Mouse (Mus musculus) hindbrain, embryonic 15.5 days (tissue): ENCODE data around the gene Prr15. TPM values are rescaled to one million over a fixed set of nuclear protein-coding genes. Genes with fewer than 3 reads are reported as not detected.

Source experiments
- ATAC-seq: fragments of 200-750 bp; cut with Nextera tagmentation; 2 replicates; pipeline ENCODE4 v1.8.0; 2017; ENCODE audit warnings: low read depth, moderate number of reproducible peaks, moderate TSS enrichment; ENCODE audit not compliant: low FRiP score
- H3K27ac ChIP-seq: fragments of 300-500 bp; sonication (generic); replicated peaks from 2 replicates; pipeline ENCODE4 v1.5.1; 2015; ENCODE audit warnings: mild to moderate bottlenecking, inconsistent platforms
- H3K27me3 ChIP-seq: fragments of 300-500 bp; sonication (generic); 2 replicates; pipeline ENCODE4 v1.6.1; 2015; ENCODE audit warnings: control low read depth, inconsistent platforms
- H3K36me3 ChIP-seq: fragments of 300-500 bp; sonication (generic); 2 replicates; pipeline ENCODE4 v1.6.1; 2015; ENCODE audit warnings: control low read depth, inconsistent platforms
- H3K4me1 ChIP-seq: fragments of 300-500 bp; sonication (generic); replicated peaks from 2 replicates; pipeline ENCODE4 v1.6.1; 2015; ENCODE audit warnings: control low read depth, inconsistent platforms
- H3K4me2 ChIP-seq: fragments of 300-500 bp; sonication (generic); 2 replicates; pipeline ENCODE4 v1.6.1; 2015; ENCODE audit warnings: moderate library complexity, mild to moderate bottlenecking, inconsistent platforms
- H3K4me3 ChIP-seq: fragments of 300-500 bp; sonication (generic); 2 replicates; pipeline ENCODE4 v1.5.1; 2015; ENCODE audit warnings: mild to moderate bottlenecking, inconsistent platforms
- H3K9ac ChIP-seq: fragments of 300-500 bp; sonication (generic); 2 replicates; pipeline ENCODE4 v1.6.1; 2015; ENCODE audit warnings: inconsistent platforms
- H3K9me3 ChIP-seq: fragments of 300-500 bp; sonication (generic); 2 replicates; pipeline ENCODE4 v1.6.1; 2016; ENCODE audit warnings: control low read depth, inconsistent platforms
- WGBS: fragments of 180-500 bp; shearing (Covaris S2); methylation state at CpG from one replicate; pipeline ENCODE4 v1.1.7; 2015; 5-methylcytosine and 5-hydroxymethylcytosine counted together
- polyA plus RNA-seq: library from polyadenylated mRNA; unstranded; fragments of >200 nt; fragmentation: Nextera tagmentation; extraction: Ambion mirVana; gene quantifications from 2 replicates; pipeline ENCODE4 v1.2.1, GENCODE M21; 2015

The Prr15 gene
- polyA plus RNA-seq, 1 experiment from 2014 or later = 1.5 TPM

DNA sequence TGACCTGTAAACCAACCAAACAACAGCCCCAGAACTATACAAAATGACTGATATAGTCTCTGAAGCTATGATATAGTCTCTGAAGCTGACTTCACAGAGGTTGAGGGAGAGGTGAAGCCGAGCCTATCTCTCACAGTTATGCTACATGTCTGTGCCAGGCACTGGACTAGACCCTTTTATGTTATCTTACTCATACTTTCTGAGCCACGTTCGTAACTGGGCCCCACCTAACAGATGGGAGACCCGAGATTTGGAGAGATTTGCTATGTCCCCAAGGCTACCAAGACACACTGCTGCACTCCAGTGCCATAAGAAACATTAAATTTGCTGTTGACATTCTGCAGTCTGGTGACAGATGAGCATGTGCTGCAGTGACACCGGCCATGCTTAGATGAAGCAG lies 41.0 kb downstream of the Prr15 start:
- ATAC-seq = no peak
- 85% methylated on average over 5 of the region's 5 CpGs for WGBS
- Histone ChIP-seq H3K27ac (no peak overlapping the region), H3K4me2 (no peak overlapping the region), H3K9me3 (no peaks in the 10 kb centered on the region), H3K4me3 (no peak overlapping the region), H3K9ac (no peak overlapping the region), H3K4me1 (no peaks in the 10 kb centered on the region), H3K27me3 (no peaks in the 10 kb centered on the region), H3K36me3 (no peaks in the 10 kb centered on the region)

DNA sequence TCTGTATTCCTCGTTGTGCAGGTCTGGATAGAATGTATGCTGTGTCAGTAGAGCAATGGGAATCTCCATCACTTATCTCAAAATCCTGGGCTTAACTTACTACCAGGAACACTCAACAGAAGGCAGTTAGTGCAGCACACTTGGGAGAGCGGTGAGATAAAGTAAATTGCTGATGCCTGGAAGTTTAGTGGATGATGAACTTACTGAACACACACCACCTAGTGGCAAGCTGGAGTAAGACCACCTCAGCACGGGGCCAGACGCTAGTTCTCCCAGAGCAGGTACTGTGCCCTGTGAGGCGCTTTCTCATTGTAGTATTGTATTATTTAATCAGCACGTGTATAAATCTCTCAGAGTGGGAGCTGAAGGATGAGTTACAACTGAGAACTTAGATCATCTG lies 42.4 kb downstream of the Prr15 start:
- Histone ChIP-seq H3K9ac (no peak overlapping the region), H3K36me3 (no peaks in the 10 kb centered on the region), H3K9me3 (no peaks in the 10 kb centered on the region), H3K27ac (no peak overlapping the region), H3K27me3 (no peaks in the 10 kb centered on the region), H3K4me2 (no peak overlapping the region), H3K4me3 (no peak overlapping the region), H3K4me1 (no peaks in the 10 kb centered on the region)
- 16% methylated on average over 6 of the region's 6 CpGs for WGBS
- ATAC-seq = peak; percentile 66; the same call in 1 of the 2 replicates

DNA sequence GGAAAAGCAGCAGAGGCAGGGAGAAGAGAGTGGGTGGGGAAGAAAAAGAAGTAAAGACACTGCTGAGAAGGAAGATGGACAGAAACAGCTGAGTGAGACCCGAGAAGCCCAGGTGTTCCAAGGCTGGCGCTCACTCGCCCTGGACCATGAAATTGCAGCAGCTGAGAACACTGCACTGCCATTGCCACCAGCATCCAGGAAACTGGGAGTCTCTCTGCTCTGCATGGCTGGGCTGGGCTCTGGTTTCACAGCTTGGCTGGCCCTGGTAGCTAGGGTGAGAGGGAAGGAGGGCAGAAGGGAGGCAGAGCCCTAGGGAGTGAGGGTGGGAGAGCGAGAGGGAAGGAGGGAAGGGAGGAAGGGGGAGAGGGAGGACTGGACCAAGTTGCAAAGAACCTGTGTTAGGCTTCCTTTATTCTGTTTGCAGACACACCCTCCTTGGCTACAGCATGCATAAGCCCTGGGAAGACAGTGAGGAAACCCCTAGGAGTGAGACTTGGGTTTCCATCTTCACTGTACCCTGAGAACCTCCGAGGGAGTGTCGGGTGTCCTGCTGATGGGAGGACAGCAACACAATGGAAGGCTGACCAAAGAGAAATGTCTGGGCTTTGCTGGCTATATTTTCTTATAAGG lies 44.4 kb downstream of the Prr15 start:
- Histone ChIP-seq H3K27me3 (no peaks in the 10 kb centered on the region), H3K4me1 (no peaks in the 10 kb centered on the region), H3K4me2 (no peak overlapping the region), H3K9me3 (no peaks in the 10 kb centered on the region), H3K27ac (no peak overlapping the region), H3K4me3 (no peak overlapping the region), H3K36me3 (no peaks in the 10 kb centered on the region), H3K9ac (no peak overlapping the region)
- no peak for ATAC-seq
- 31% methylated on average over 6 of the region's 6 CpGs for WGBS

DNA sequence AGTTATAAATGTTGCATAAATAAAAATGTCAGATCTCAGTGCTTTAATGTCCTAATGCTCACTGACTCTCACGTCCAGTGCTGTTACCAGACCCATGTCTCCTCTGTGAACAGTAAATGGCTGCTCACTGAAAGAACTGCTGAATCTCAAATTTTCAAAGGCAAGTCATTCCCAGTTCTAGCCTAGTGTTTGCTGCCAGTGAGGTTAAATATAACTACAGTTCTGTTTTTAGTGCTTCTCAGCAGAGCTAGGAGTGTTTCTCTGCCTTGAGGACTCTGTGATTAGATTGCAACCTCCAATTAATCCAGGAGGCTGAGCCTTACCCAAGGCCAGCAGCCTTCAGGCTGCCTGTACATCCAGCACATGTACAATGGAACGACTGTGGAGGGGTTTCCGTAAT lies 46.2 kb downstream of the Prr15 start:
- no peaks in the 10 kb centered on the region for H3K4me1 ChIP-seq
- ATAC-seq = no peak
- no peak overlapping the region for H3K4me2 ChIP-seq
- H3K36me3 ChIP-seq = no peaks in the 10 kb centered on the region
- no peak overlapping the region for H3K27ac ChIP-seq
- 76% methylated on average over 3 of the region's 3 CpGs for whole genome bisulfite sequencing
- no peaks in the 10 kb centered on the region for H3K9me3 ChIP-seq
- no peak overlapping the region for H3K9ac ChIP-seq
- H3K4me3 ChIP-seq = no peak overlapping the region
- H3K27me3 ChIP-seq = no peaks in the 10 kb centered on the region

DNA sequence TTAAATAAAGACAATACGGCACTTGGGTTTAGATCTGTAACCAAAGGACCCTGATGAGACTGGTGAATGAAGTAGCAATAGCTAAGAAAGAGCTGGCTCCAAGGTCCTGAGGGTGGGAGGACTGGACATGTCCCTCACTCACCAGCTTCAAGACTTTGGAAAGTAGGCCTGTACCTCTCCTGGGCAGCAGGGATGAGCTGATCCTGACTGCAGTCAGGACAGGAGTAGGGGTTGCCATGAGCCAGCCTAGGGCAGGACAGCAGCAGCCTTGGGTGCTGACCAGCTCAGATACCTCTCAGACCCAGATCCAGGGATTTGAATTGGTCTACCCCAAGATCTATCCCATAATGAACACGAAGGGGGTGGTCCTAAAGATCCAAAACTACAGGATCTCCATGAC lies 53.7 kb downstream of the Prr15 start:
- no peaks in the 10 kb centered on the region for H3K36me3 ChIP-seq
- WGBS = 66% methylated on average over 2 of the region's 2 CpGs
- no peak overlapping the region for H3K4me2 ChIP-seq
- H3K9ac ChIP-seq = no peak overlapping the region
- H3K4me1 ChIP-seq = peaks cover 5% of the 10 kb centered on the region; the same call in 1 of the 2 replicates
- H3K4me3 ChIP-seq = no peak overlapping the region
- H3K27me3 ChIP-seq = no peaks in the 10 kb centered on the region
- H3K9me3 ChIP-seq = no peaks in the 10 kb centered on the region
- ATAC-seq = no peak
- no peak overlapping the region for H3K27ac ChIP-seq

Other genes with a start within 250 kb of the Prr15 start
- 2.4 and 3.2 TPM in 2 replicates for gene Wipf3, start 103.8 kb downstream of the Prr15 start, polyA plus RNA-seq
- 100 and 106 TPM in 2 replicates for gene Scrn1, start 240.7 kb downstream of the Prr15 start, polyA plus RNA-seq